Mouse (Mus musculus) adrenal gland, postnatal 25 days (tissue): Measurements from ENCODE around the gene Erc2. TPM values are rescaled to one million over a fixed set of nuclear protein-coding genes. Genes with fewer than 3 reads are reported as not detected.

ENCODE experiments used
- DNase-seq: peaks from one replicate; pipeline ENCODE4 v3.0.0; 2021; ENCODE audit warnings: mixed read lengths
- long read RNA-seq: library from polyadenylated mRNA; stranded (forward); transcript quantifications from one replicate; pipeline ENCODE4 v2.0.0, GENCODE M21; 2021
- total RNA-seq: library from RNA; stranded (reverse); gene quantifications from 2 replicates; pipeline ENCODE4 v1.2.3, GENCODE M21; 2021

Gene Erc2
- total RNA-seq = 7.4 and 15.2 TPM in 2 replicates
- long read RNA-seq, partial matches to known transcripts = 1 of 3 reads
- long read RNA-seq, other reads (novel, unspliced or antisense) = 2 of 3 reads

GRCm38 (mm10) chr14:27622176-27622922 is at the start of gene Erc2:
TSS of gene Erc2 (plus strand) at chr14:27622428.
- DNase-seq = peak; percentile 84

DNA sequence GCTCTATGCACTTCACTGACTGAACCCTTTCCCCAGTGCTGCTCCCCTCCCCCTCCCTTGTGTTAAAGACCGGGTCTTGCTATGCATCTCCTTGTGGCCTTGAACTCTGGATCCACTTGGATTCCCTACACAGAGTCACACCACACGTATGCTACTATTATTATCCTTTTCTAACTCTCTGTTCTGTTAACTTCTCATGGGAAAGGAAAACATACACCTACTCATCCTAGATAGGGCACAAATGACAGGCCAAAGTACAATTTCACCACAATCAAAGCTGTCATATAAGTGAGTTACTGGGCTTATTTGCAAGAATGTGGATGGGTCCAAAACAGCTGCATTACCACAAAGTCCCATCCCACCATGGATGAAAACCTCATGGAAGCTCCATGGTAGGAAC is 43.8 kb upstream of the Erc2 start:
- no peak for DNase-seq

DNA sequence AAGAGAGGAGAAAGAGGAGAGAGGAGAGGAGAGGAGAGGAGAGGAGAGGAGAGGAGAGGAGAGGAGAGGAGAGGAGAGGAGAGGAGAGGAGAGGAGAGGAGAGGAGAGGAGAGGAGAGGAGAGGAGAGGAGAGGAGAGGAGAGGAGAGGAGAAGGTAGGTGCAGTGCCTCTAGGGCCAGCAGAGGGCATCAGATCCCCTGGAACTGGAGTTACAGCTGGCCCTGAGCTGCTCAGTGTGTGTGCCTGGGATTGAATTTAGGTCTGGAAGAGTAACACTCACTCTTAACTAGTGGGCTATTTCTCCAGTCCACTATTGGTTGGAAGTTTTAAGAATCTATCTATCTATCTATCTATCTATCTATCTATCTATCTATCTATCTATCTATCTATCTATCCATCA is 32.6 kb upstream of the Erc2 start:
- DNase-seq = peak; percentile 58

- DNase-seq = no peak
Observed at GRCm38 (mm10) chr14:27592163-27592562, 30.1 kb upstream of the Erc2 start.

DNA sequence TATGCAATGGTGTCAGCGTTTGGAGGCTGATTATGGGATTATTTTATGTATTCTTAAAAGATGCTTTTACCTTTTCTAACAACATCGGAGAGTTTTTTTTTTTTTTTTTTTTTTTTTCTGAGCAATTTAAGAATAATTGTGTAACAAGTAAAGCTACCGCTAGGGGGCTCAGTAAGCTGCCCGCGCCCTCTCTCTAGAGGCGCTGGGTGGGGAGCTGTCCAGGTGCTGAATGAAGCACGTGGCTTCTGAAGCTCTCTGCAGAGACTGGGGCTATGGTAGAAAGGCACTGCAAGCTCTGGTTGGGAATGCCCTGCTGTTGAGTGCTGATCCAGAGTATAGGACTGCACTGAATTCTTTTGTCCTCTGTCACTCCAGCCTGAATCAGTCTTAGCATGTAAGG is 26.0 kb upstream of the Erc2 start:
- peak; percentile 87 for DNase-seq

DNA sequence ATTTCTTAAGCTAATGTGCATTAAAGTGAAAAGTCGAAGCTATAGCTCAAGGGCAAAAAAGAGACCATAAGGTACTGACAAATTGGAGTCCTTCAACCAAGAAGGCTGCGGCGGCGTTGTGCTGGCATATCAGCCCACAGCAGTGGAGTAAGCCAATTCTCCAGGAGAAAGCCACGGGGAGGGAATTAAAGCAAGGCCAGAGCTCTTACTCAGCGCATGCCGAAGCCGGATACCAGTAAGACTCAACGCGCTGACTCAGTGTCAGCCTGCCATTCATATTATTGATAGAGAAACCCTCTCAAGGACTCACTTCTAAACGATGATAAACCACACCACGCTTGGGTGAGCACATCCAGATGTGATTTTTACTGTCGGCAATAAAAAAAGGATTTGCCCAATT is 20.1 kb upstream of the Erc2 start:
- DNase-seq = peak; percentile 65

GRCm38 (mm10) chr14:27607419-27607818 is 14.8 kb upstream of the Erc2 start:
- no peak for DNase-seq

GRCm38 (mm10) chr14:27613766-27614165 is 8.5 kb upstream of the Erc2 start:
- no peak for DNase-seq

- no peak for DNase-seq
Observed at GRCm38 (mm10) chr14:27617286-27617685, 4.9 kb upstream of the Erc2 start.

- DNase-seq = no peak
Observed at GRCm38 (mm10) chr14:27621576-27621975, 652 bp upstream of the Erc2 start.

GRCm38 (mm10) chr14:27622923-27623219 is 643 bp downstream of the Erc2 start:
- no peak for DNase-seq

GRCm38 (mm10) chr14:27623368-27623767 is 1.1 kb downstream of the Erc2 start:
- peak; percentile 33 for DNase-seq

DNA sequence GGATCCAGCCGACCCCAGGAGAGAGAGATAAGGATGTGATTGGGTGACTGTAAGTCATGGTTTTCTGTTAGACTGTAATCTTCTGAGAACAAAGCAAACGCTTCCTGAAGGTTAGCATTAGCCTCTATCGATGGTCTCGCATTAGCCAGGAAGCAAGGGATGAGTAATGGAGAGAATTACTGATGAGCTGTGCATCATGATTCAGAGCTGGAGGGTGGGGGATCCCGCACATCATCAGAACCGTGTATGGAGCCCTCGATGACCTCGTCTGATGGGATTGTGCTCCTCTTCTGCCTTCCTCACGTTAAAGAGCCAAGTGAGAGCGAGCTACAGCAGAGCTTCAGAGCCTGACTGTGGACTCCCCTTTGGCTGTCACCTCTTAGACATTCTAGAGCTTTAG is 6.5 kb downstream of the Erc2 start:
- no peak for DNase-seq

DNA sequence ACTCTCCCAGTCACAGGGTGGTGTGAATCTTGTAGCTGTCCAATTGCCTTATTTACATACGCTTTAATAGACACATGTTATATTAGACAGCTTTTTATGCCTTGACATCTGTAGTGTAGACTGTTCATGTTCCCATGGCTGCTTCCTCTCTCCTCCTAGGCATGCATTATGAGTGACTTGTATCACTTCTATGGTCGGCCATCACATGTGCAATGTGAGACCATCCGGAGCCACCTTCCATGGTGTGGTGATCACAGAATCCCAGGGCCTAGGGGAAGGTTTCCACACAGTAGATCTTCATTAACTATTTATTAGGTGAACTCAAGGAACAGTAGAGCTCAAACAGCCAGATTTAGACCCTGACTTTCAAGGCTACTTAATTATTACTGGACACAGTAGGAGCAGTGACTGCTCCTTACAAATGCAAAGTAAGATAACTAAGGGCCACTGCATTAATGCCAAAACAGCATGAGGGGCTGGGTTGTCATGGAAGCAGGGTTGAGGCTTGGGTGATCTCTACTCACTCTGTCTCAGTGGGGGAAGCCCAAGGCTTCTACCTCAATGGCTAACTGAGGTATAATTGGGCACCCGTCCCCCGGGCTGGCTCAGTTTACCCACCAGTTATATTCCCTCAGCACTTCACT is 7.3 kb downstream of the Erc2 start:
- no peak for DNase-seq

DNA sequence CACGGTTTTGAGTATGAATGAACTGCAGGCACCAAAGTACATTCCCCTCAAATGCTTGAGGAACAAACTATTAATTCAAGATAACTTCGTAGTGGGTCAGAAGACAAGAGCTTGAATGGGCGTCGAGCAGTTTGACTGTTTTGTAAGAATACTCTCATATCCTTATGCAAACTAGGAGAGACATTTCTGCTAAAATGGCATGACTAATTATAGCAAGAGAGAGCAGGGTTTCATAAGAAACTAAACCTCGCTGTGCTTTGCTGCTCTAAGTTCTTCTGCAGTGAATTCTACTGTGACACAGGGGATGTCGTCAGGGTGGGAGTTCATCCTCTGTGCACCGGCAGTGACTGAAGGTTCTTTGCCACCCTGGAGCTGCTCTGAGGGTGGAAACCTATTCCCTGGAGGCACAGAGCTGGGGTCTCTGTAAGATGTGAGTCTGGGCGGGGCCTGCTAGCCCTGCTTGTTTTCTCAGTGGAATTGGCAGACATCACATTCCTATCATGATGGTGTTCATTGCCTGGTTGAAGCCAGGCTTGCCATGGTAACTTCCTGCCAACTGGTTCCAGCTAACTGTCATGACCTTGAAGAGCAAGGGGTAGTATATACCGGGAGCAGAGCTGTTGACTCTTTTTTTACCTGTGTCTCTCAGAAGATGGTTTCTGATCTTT is 8.9 kb downstream of the Erc2 start:
- DNase-seq = no peak

GRCm38 (mm10) chr14:27634761-27635160 is 12.5 kb downstream of the Erc2 start:
- no peak for DNase-seq

DNA sequence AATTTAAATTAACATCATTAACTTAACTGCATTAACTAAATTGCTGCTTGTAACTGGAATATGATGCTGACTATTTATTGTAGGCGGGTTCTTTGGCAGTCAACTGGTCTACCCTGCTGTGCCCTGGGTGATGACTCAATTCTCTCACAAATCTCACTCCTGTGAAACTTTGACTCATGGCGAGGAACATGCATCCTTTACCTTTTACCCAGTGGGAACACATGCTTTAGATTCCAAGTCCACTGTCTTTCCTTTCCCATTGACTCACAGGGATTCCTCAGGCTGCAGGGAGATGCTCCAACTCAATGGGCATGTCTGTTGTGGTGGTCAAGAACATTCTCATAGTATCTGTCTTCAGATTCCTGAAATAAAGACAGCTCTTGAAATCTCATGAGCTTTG is 14.3 kb downstream of the Erc2 start:
- no peak for DNase-seq

DNA sequence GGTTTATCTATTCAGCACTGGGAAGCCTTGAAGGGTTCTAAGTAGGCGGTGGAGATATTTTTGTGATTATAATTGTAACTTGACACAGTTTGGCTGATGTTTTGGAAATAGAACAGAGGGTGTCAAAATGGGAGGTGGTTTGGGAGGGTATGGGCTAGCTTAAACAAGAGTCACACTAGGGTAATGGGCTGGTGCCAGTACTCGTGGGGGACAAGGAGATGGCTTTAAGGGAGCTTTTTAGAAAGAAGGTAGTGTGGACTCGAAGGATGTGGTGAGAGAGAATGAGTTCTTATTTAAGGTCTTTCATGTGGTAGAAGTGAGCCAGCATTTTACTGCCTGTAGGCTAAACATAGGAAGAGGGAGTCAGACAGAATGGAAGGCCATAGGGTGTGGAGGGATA is 19.2 kb downstream of the Erc2 start:
- DNase-seq = no peak

DNA sequence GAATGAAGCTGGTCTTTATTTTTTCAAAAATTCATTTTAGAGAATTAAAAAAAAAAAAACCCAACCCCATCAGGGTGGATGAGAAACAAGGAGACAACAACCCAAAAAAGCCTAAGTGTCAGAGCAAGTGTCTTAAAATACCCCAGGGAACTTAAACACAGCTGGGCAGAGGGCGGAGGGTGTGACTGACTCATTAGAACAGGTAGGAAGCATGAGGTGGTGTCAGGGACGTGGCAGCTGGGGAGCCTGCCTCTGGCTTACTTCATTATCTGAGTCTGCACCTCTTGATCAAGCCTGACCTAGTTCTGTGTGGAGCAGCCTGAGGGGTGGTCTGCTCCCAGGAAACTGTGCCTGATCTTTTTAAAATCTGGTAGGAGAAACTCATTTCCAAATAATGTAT is 20.8 kb downstream of the Erc2 start:
- DNase-seq = no peak

DNA sequence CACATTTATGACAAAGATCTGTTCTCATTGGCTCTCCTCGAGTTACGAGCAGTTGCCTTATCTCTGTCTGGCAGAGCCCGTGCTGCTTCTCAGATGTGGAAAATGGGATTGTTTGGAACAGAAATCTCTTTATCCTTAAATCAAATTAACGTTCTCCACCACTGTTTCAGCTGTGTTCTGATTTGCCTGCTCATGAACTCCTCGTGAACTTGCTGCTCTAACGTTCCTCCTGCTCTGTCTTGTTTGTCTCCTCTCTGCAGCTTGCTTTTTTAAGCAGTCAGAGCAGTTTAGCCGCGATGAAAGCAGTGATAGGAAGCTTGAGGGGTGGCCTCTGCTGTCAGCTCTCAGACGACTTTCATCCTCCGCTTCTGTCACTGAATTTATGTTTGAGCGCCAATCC is 32.4 kb downstream of the Erc2 start:
- DNase-seq = no peak

- no peak for DNase-seq
Observed at GRCm38 (mm10) chr14:27658616-27659015, 36.4 kb downstream of the Erc2 start.

GRCm38 (mm10) chr14:27661466-27661865 is 39.2 kb downstream of the Erc2 start:
- no peak for DNase-seq

- no peak for DNase-seq
Observed at GRCm38 (mm10) chr14:27662251-27662650, 40.0 kb downstream of the Erc2 start.
